Mouse (Mus musculus): ENCODE results near the gene Ctdnep1.

Gene Ctdnep1

GRCm38 (mm10) chr11:70029130-70029801 lies 48.3 kb downstream of the Ctdnep1 start:
- DNase-seq (ENCODE audit: low spot score), result no peak

DNA sequence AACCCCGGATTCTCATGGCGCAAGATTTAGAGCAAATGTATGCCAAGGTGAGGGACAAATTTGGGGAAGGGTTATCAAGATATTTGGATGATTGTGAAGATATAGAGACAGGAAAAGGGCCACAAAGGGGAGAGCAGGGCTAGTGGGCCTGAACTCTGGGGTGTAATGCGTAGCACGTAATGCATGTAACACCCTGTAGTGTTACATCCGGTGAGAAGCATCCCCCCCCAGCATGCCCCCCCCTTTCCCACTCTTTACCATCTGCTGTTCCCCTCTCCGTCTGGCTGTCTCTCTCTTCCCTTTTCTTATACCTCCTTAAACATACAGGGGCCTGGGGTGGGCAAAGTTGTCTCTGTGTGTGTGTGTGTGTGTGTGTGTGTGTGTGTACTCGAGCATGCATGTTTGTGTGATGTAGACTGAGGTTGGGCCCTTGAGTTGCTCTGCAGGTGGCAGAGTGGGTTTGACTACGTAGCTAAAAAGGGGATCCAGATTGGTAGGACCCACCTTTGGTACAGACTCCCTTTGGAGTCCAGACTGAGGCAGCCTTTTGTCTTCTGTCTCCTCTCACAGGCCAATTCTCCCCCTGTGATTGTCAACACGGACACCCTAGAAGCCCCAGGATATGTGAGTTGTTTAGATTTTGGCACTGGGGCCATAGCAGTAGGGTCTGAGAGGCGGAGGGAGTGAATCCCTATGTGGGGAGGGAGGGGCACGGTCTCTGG lies 49.0 kb downstream of the Ctdnep1 start:
- no peak for DNase-seq (ENCODE audit: low spot score)

- DNase-seq (ENCODE audit: low spot score), result no peak
These were observed 49.8 kb downstream of the Ctdnep1 start for GRCm38 (mm10) chr11:70030651-70031320.

DNA sequence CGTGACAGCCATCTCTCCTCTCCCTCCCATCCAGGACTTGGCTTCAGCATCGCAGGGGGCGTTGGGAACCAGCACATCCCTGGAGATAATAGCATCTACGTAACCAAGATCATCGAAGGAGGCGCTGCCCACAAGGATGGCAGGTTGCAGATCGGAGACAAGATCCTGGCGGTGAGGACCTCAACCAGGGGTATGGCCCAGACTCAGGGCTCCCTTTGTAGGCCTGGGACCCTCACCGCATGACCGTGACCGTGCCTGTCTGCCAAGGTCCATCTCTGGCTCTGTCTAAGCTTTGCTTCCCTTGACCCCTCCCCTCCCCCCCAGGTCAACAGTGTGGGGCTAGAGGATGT lies 50.3 kb downstream of the Ctdnep1 start:
- no peak for DNase-seq (ENCODE audit: low spot score)

GRCm38 (mm10) chr11:70038174-70038573 lies 57.2 kb downstream of the Ctdnep1 start:
- DNase-seq (ENCODE audit: low spot score), result no peak

DNA sequence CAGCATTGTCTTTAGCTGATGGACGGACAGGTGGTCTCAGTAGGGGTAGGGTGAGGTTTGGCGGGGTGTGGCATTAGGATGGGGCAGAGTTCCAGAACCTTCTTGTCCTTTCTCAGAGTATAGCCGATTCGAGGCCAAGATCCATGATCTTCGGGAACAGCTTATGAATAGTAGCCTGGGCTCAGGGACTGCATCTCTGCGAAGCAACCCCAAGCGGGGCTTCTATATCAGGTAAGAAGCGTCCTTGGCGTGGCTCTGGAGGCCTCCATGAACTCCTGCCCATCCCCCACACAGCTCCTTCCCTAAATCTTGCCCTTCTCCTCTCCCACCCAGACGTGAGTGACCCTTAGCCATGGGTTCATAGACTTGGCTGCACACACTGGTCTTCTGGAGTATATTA lies 58.7 kb downstream of the Ctdnep1 start:
- no peak for DNase-seq (ENCODE audit: low spot score)

- no peak for DNase-seq (ENCODE audit: low spot score)
These were observed 59.2 kb downstream of the Ctdnep1 start for GRCm38 (mm10) chr11:70040184-70040583.

Measured in ovary, postnatal 10 days (tissue).